Mouse (Mus musculus) stomach, embryonic 14.5 days (tissue): ENCODE measurements around the gene Tnfsf14. TPM values are rescaled to one million over a fixed set of nuclear protein-coding genes. Genes with fewer than 3 reads are reported as not detected.

ENCODE experiments used
- ATAC-seq: fragments of 200-750 bp; cut with Nextera tagmentation; 2 replicates; pipeline ENCODE4 v1.8.0; 2017; ENCODE audit warnings: low read depth, moderate TSS enrichment; ENCODE audit not compliant: insufficient number of reproducible peaks, insufficient read depth, low FRiP score
- H3K27ac ChIP-seq: fragments of 300-500 bp; sonication (generic); 2 replicates; pipeline ENCODE4 v1.5.1; 2014; ENCODE audit warnings: mild to moderate bottlenecking, low read length, moderate library complexity, mixed read lengths
- H3K27me3 ChIP-seq: fragments of 300-500 bp; sonication (generic); 2 replicates; pipeline ENCODE4 v1.6.1; 2014; ENCODE audit warnings: low read length, control low read depth, mixed read lengths; ENCODE audit not compliant: control insufficient read depth, insufficient read depth
- H3K36me3 ChIP-seq: fragments of 300-500 bp; sonication (generic); 2 replicates; pipeline ENCODE4 v1.6.1; 2014; ENCODE audit warnings: mild to moderate bottlenecking, control low read depth, low read length, moderate library complexity, mixed read lengths; ENCODE audit not compliant: control insufficient read depth, insufficient read depth
- H3K4me1 ChIP-seq: fragments of 300-500 bp; sonication (generic); 2 replicates; pipeline ENCODE4 v1.6.1; 2014; ENCODE audit warnings: low read length, control low read depth, mixed read lengths; ENCODE audit not compliant: control insufficient read depth, insufficient read depth
- H3K4me2 ChIP-seq: fragments of 300-500 bp; sonication (generic); replicated peaks from 2 replicates; pipeline ENCODE4 v1.6.1; 2014; ENCODE audit warnings: low read depth, low read length, control low read depth
- H3K4me3 ChIP-seq: fragments of 300-500 bp; sonication (generic); 2 replicates; pipeline ENCODE4 v1.5.1; 2014; ENCODE audit warnings: low read depth, low read length, control low read depth
- H3K9ac ChIP-seq: fragments of 300-500 bp; sonication (generic); replicated peaks from 2 replicates; pipeline ENCODE4 v1.6.1; 2014; ENCODE audit warnings: low read depth, mild to moderate bottlenecking, control low read depth, low read length, moderate library complexity, mixed read lengths
- H3K9me3 ChIP-seq: fragments of 300-500 bp; sonication (generic); 2 replicates; pipeline ENCODE4 v1.6.1; 2016; ENCODE audit warnings: low read depth, low read length, control low read depth; ENCODE audit not compliant: control insufficient read depth
- WGBS: fragments of 180-500 bp; shearing (Covaris S2); extraction: QIAGEN DNeasy Blood & Tissue Kit; methylation state at CpG from one replicate; pipeline ENCODE4 v1.1.7; 2014; 5-methylcytosine and 5-hydroxymethylcytosine counted together
- polyA plus RNA-seq: library from polyadenylated mRNA; unstranded; fragments of >200 nt; fragmentation: Nextera tagmentation; extraction: Ambion mirVana; gene quantifications from 2 replicates; pipeline ENCODE4 v1.2.1, GENCODE M21; 2014

Gene Tnfsf14
- polyA plus RNA-seq, 1 experiment from 2014 or later: not detected

DNA sequence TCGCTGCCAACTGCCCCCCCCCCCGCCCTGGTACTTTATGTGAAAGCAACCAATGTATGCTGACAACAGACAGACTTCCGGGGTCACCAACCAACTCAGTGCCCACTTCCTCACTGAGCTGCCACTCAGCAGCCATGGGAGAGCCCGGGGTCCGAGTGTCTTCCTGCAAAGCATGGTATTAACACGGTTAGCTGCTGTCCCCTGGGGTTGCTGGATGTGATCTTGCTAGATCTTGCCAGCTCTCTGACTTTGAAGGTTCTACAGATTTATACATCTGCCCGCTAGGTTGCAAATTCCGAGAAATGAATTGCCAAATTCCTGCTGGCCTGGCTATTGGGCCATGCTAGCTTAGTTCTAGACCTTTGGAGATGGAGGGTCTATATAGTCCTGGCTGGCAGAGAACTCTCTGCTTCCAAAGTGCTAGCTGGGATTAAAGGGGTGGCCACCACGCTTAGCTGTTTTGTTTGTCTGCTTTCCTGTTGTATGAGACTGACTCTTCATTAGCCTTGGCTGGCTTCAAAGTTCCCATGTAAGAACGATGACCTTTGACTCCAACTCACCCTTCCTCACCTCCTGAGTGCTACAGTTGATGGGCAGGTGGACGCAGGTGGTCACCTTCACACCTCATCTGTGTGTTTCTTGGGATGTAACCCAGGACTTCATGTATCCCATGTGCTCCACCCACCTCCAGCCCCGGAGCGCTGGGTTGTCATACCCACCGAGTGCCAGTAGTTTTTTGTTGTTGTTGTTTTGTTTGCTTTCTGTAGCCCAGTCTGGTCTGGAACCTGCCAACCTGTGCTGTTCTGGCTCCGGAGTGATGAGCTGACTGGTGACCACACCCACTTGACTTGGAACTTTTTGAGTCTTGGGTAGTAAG lies 36.1 kb upstream of the Tnfsf14 start:
- WGBS: 82% methylated on average over 15 of the region's 15 CpGs
- no peak overlapping the region for H3K27ac ChIP-seq
- no peak overlapping the region for H3K4me2 ChIP-seq
- no peak overlapping the region for H3K4me3 ChIP-seq
- no peak overlapping the region for H3K9ac ChIP-seq
- H3K9me3 ChIP-seq: no peaks in the 10 kb centered on the region
- no peaks in the 10 kb centered on the region for H3K4me1 ChIP-seq
- peaks cover 6% of the 10 kb centered on the region; the same call in 1 of the 2 replicates for H3K36me3 ChIP-seq
- H3K27me3 ChIP-seq: no peaks in the 10 kb centered on the region
- ATAC-seq: no peak

DNA sequence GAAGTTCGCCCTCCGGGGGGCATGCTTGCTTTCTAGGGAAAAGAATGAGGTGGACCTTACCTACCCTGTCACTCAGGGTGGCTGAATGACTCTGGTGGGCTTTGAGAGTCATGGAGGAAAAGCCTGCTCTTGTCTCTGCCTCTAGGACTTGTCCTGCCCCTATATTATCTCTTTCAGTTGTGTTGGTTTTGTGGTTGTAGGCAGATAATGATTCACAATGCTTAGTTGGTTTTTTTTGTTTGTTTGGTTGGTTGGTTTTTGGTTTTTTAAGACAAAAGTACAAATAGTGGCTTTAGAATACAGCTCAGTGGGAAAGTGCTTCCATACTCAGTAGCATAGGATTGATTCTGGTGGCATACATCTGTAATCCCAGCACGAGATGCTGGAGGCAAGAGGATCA lies 34.9 kb upstream of the Tnfsf14 start:
- 84% methylated on average over 3 of the region's 3 CpGs for WGBS
- Histone ChIP-seq H3K27ac (no peak overlapping the region), H3K4me1 (no peaks in the 10 kb centered on the region), H3K4me2 (no peak overlapping the region), H3K9ac (no peak overlapping the region), H3K4me3 (no peak overlapping the region), H3K9me3 (no peaks in the 10 kb centered on the region), H3K27me3 (no peaks in the 10 kb centered on the region), H3K36me3 (no peaks in the 10 kb centered on the region)
- ATAC-seq: no peak

DNA sequence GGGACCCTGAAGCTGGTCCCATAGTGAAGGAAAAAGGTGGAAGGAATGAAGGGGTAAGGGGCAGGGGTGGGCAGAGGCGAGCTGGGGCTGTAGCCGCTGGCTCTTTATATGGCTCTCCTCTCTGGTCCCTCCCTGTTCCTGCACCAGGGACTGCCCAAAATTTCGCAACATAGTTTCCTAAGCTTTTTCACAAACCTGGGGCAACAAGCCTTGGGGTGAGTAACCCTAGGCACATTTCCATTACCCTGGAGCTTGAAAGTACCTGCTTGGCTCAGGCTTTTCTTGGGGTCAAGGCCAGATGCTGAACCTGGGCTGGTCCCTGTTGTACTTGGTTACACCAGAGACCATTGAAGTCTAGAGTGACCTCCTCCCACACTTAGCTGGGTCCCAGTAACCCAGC lies 34.0 kb upstream of the Tnfsf14 start, which contains the start of gene C3:
TSS of gene C3 (minus strand) at position 123 of the 400 bp plus-strand sequence.
- H3K4me2 ChIP-seq: no peak within 1 kb of the TSS
- H3K27me3 ChIP-seq: no peaks in the 10 kb centered on the region
- ATAC-seq: no peak
- H3K4me3 ChIP-seq: no peak within 1 kb of the TSS
- no peak within 1 kb of the TSS for H3K9ac ChIP-seq
- 58% methylated on average over 3 of the region's 3 CpGs for WGBS
- no peaks in the 10 kb centered on the region for H3K36me3 ChIP-seq
- H3K27ac ChIP-seq: no peak within 1 kb of the TSS
- no peaks in the 10 kb centered on the region for H3K4me1 ChIP-seq
- H3K9me3 ChIP-seq: no peaks in the 10 kb centered on the region

DNA sequence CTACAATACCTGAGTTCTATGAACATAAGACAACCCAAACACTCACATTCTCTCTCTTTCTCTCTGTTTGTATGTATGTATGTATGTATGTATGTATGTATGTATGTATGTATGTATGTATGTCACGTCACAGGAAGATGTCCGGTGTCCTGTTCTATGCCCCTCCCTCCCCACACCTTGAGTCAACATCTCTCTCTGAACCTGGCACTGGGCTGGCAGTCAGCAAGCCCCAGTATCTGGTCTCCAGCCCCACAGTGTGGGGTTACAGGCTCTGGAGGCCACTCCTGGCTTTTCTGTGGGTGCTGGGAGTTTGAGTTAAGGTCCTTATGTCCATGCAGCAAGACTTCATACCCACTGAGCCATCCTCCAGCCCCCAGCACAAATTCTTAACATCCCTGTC lies 33.5 kb upstream of the Tnfsf14 start:
- Histone ChIP-seq H3K9me3 (no peaks in the 10 kb centered on the region), H3K4me1 (no peaks in the 10 kb centered on the region), H3K4me3 (no peak overlapping the region), H3K36me3 (no peaks in the 10 kb centered on the region), H3K27me3 (no peaks in the 10 kb centered on the region), H3K9ac (no peak overlapping the region), H3K27ac (no peak overlapping the region), H3K4me2 (no peak overlapping the region)
- ATAC-seq: no peak
- 81% methylated on average over 2 of the region's 2 CpGs for WGBS

DNA sequence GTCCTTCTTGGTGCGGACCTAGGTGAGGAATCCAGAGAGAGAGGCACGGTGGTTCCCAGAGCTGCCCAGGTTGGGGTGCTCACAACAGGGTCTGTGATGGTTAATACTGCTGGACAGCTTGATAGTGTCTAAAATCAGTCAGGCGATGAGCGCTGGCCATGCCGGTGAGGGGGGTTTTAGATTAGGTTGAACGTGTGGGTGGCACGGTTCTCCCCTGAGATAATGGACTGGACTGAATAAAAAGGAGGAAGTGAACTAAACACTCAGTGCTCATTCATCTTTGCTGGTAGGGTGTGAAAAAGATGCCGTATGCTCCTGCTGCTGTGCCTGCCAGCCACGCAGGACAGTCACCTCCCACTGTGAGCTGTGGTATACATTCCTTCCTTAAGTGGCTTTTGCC lies 29.3 kb upstream of the Tnfsf14 start:
- Histone ChIP-seq H3K4me1 (no peaks in the 10 kb centered on the region), H3K36me3 (no peaks in the 10 kb centered on the region), H3K27ac (no peak overlapping the region), H3K27me3 (no peaks in the 10 kb centered on the region), H3K4me3 (no peak overlapping the region), H3K9ac (no peak overlapping the region), H3K9me3 (no peaks in the 10 kb centered on the region), H3K4me2 (no peak overlapping the region)
- WGBS: 63% methylated on average over 9 of the region's 9 CpGs
- ATAC-seq: no peak

DNA sequence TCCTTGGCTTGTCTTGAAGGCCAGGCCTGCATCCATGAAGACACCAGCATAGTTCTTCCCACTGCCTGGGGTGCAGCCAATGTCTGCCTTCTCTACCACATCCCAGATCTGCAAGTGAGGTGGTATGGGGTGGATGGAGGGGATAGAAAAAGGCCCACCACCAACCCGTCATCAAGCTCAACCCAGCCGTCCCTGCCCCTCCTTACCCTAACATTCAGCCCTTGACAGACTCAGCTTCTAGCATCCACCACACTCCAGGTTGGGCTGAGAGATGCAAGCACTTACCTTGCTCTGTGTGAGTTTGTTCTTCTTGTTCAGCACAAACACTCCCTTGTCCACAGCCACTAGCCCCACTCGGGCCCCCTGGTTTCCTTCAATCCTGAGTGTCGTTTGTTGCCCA lies 27.9 kb upstream of the Tnfsf14 start:
- H3K4me3 ChIP-seq: no peak overlapping the region
- H3K36me3 ChIP-seq: no peaks in the 10 kb centered on the region
- no peaks in the 10 kb centered on the region for H3K4me1 ChIP-seq
- H3K27me3 ChIP-seq: no peaks in the 10 kb centered on the region
- H3K9ac ChIP-seq: no peak overlapping the region
- ATAC-seq: no peak
- H3K27ac ChIP-seq: no peak overlapping the region
- WGBS: 56% methylated on average over 4 of the region's 4 CpGs
- no peaks in the 10 kb centered on the region for H3K9me3 ChIP-seq
- H3K4me2 ChIP-seq: no peak overlapping the region

DNA sequence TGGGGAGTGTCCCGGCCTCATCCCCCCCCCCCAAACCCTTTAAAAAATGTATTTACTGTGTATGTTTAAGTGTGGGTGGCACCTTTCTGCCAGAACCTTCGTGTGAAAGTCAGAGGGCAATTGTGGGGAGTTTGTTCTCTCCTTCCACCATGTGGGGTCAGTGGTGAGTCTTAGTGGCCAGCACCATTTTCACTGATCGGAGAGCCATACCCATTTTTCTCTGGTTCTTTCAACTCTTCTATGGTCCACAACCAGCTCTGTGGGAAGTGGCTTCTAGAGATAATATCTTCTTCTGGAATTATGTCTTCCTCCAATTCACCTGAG lies 25.9 kb upstream of the Tnfsf14 start:
- no peak overlapping the region for H3K4me2 ChIP-seq
- H3K9me3 ChIP-seq: no peaks in the 10 kb centered on the region
- H3K27ac ChIP-seq: no peak overlapping the region
- no peaks in the 10 kb centered on the region for H3K36me3 ChIP-seq
- no peaks in the 10 kb centered on the region for H3K4me1 ChIP-seq
- ATAC-seq: no peak
- 13% methylated on average over 3 of the region's 3 CpGs for WGBS
- H3K27me3 ChIP-seq: no peaks in the 10 kb centered on the region
- no peak overlapping the region for H3K9ac ChIP-seq
- H3K4me3 ChIP-seq: no peak overlapping the region

DNA sequence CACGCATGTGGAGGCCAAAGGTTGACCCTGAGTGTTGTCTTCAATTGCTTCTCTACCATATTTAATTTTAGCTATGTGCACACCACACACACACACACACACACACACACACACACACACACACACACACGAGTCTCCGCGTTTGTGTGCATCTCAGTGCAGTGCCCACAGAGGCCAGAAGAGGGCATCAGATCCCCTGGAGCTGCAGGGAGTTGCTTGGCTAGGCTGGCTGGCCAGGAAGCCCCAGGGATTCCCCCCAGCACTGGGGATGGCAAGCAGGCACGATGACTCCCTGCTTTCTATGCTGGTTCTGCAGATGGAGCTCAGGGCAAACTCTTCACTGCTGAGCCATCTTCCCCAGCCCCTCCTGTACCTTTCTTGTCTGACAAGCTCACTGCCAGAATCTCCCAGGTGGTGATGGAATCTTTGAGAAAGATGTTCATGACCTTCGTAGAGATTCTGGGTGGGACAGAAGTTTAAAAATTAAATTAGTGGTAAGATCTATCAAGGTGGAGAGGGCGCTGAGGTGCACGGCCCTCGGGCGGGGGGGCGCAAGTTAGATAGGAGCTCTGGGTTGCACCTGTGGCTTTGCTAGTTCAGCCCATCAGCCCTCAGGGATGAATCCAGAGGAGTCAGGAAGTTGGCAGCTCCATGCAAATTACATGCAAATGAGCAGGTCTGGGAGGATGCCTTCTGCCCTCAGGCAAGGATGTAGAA lies 25.3 kb upstream of the Tnfsf14 start:
- no peaks in the 10 kb centered on the region for H3K36me3 ChIP-seq
- no peak overlapping the region for H3K27ac ChIP-seq
- H3K4me2 ChIP-seq: no peak overlapping the region
- no peaks in the 10 kb centered on the region for H3K9me3 ChIP-seq
- H3K27me3 ChIP-seq: no peaks in the 10 kb centered on the region
- no peaks in the 10 kb centered on the region for H3K4me1 ChIP-seq
- 23% methylated on average over 11 of the region's 11 CpGs for WGBS
- H3K4me3 ChIP-seq: no peak overlapping the region
- no peak overlapping the region for H3K9ac ChIP-seq
- no peak for ATAC-seq
